Mouse (Mus musculus) lung, adult 2 months (tissue): Measurements from ENCODE around the gene Tmem30c.

Experiments used
- CTCF ChIP-seq: fragments of 200-500 bp; IDR thresholded peaks from 2 replicates; pipeline ENCODE4 v1.5.1; 2011; ENCODE audit warnings: mild to moderate bottlenecking, low read length, control low read depth; ENCODE audit not compliant: insufficient read depth
- POLR2A ChIP-seq: fragments of 200-500 bp; IDR thresholded peaks from 2 replicates; pipeline ENCODE4 v1.6.1; 2011; ENCODE audit warnings: low read depth, mild to moderate bottlenecking, control low read depth, low read length, borderline replicate concordance; ENCODE audit errors: extremely low read depth

GRCm38 (mm10) chr16:57220361-57220760 lies 72.3 kb downstream of the Tmem30c start:
- TF ChIP-seq CTCF = no peak
- TF ChIP-seq POLR2A = no peak
